Mouse (Mus musculus): ENCODE results near the gene Tbx18. TPM values are rescaled to one million over a fixed set of nuclear protein-coding genes. Genes with fewer than 3 reads are reported as not detected.

Tbx18 gene
- total and polyA plus RNA-seq, 3 experiments: not detected

DNA sequence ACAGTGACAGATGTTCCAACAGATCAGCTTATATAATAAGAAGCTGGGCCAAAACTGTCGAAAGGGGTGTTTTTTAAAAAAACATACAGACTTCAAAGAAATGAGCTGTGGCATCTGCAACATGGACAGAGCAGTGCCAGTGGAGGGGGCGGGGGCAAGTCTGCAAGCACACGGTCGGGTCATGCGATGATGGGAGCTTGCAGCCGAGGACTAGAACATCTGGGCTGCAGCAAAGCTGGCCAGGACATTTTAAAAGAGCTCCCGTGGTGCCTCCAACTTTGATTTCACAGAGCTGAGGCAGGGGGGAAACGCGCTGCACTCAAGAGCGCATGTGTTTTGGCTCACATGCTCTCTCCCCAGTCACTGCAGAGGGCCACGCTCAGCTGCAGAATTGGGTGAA is 48.8 kb downstream of the Tbx18 start:
- H3K4me2 ChIP-seq (ENCODE audit: insufficient read depth, low read depth, poor library complexity, severe bottlenecking): no peak overlapping the region
- H3K79me2 ChIP-seq (replicated peaks; ENCODE audit: control insufficient read depth, extremely low read depth, insufficient read depth, poor library complexity, severe bottlenecking): no peaks in the 10 kb centered on the region
- dilution Hi-C loops (cut with MboI; ENCODE audit: extremely low pct_ligation_motif_present, extremely low pct_unique_long_range_greater_than_20kb, low sequenced_read_pairs) (no loop called here), in situ Hi-C loops (cut with MboI; ENCODE audit: low pct_ligation_motif_present, low pct_unique_long_range_greater_than_20kb, low sequenced_read_pairs) (no loop called here)
- H3K27me3 ChIP-seq (replicated peaks): no peaks in the 10 kb centered on the region
- no peaks in the 10 kb centered on the region for H3K36me3 ChIP-seq (replicated peaks in 1 of 2; ENCODE audit: control insufficient read depth in 1 of 2, insufficient read depth in 1 of 2, low read length in 1 of 2)
- TF ChIP-seq ZMIZ1 (IDR thresholded peaks at IDR 0.05; ENCODE audit: low read depth, low read length): no peak
- no peak for TF ChIP-seq MYC (IDR thresholded peaks at IDR 0.05; ENCODE audit: low read depth, low read length)
- no peak for TF ChIP-seq JUND (conservative IDR thresholded peaks at IDR 0.05; ENCODE audit: low read depth, low read length)
- no peak for TF ChIP-seq ZKSCAN1 (IDR thresholded peaks at IDR 0.05; ENCODE audit: borderline replicate concordance, low read depth, low read length)
- TF ChIP-seq RAD21 (IDR thresholded peaks at IDR 0.05; ENCODE audit: low read depth, low read length): no peak
- TF ChIP-seq CTCF (conservative IDR thresholded peaks at IDR 0.05 in 1 of 2, IDR thresholded peaks at IDR 0.05 in 1 of 2; ENCODE audit: low read depth in 2 of 2, low read length in 2 of 2): no peak
- TF ChIP-seq KAT2A (IDR thresholded peaks at IDR 0.05; ENCODE audit: insufficient replicate concordance, low read length): no peak
- TF ChIP-seq EP300 (IDR thresholded peaks at IDR 0.05; ENCODE audit: low read length): no peak
- TF ChIP-seq TBP (conservative IDR thresholded peaks at IDR 0.05; ENCODE audit: low read depth, low read length): no peak
- TF ChIP-seq MAZ (IDR thresholded peaks at IDR 0.05; ENCODE audit: low read depth, low read length): no peak
- no peaks in the 10 kb centered on the region for H3K9me3 ChIP-seq (replicated peaks; ENCODE audit: low read length)
- no peak overlapping the region for H3K4me3 ChIP-seq (replicated peaks in 1 of 3; ENCODE audit: low read depth in 2 of 3, low read length in 2 of 3, poor library complexity in 1 of 3)
- DNase-seq (ENCODE audit: extremely low read depth): no peak
- H3K9ac ChIP-seq (ENCODE audit: insufficient read depth, low read depth): no peak overlapping the region
- H3K4me1 ChIP-seq (ENCODE audit: control insufficient read depth in 1 of 2, insufficient read depth in 2 of 2): no peaks in the 10 kb centered on the region
- no peak overlapping the region for H3K27ac ChIP-seq (ENCODE audit: insufficient read depth, low read depth)

Measured in CH12.LX (cell line).